Mouse (Mus musculus): Measurements from ENCODE around the gene Sorbs2. TPM values are rescaled to one million over a fixed set of nuclear protein-coding genes. Genes with fewer than 3 reads are reported as not detected.

The Sorbs2 gene
- total RNA-seq, 1 experiment, result 2.1 TPM

- in situ Hi-C loops (cut with MboI; ENCODE audit: low sequenced_read_pairs in 2 of 2, unreplicated experiment in 2 of 2), result no loop called here
- no peak overlapping the region for H3K27ac ChIP-seq (ENCODE audit: insufficient read depth, low read depth, low read length, poor library complexity, severe bottlenecking)
- H3K36me3 ChIP-seq (ENCODE audit: control insufficient read depth, insufficient read depth, low read length, poor library complexity, severe bottlenecking), result no peaks in the 10 kb centered on the region
- H3K4me1 ChIP-seq (ENCODE audit: control insufficient read depth in 2 of 2, insufficient read depth in 2 of 2, low read length in 2 of 2, poor library complexity in 1 of 2), result no peaks in the 10 kb centered on the region
- H3K9me3 ChIP-seq (ENCODE audit: control insufficient read depth, insufficient read depth, low read depth, low read length), result no peaks in the 10 kb centered on the region
- no peak for DNase-seq (ENCODE audit: low read depth, low spot score)
- no peak overlapping the region for H3K9ac ChIP-seq (ENCODE audit: insufficient read depth, low read depth, low read length, poor library complexity, severe bottlenecking)
- TF ChIP-seq HCFC1 (IDR thresholded peaks at IDR 0.05; ENCODE audit: borderline replicate concordance, insufficient read depth, low read length), result no peak
- no peak for TF ChIP-seq ZC3H11A (IDR thresholded peaks at IDR 0.05; ENCODE audit: borderline replicate concordance, low read depth, low read length)
- TF ChIP-seq CHD2 (IDR thresholded peaks at IDR 0.05; ENCODE audit: low read depth, low read length), result no peak
- TF ChIP-seq MAFK (IDR thresholded peaks at IDR 0.05; ENCODE audit: insufficient read depth, low read depth, low read length), result no peak
- TF ChIP-seq ZNF384 (IDR thresholded peaks at IDR 0.05; ENCODE audit: low read depth, low read length), result no peak
- no peak overlapping the region for H3K4me3 ChIP-seq (ENCODE audit: insufficient read depth in 1 of 2, low read depth in 1 of 2, low read length in 2 of 2, poor library complexity in 1 of 2, severe bottlenecking in 1 of 2)
Observed at GRCm38 (mm10) chr8:45712610-45713009, 205.0 kb downstream of the Sorbs2 start.

- Histone ChIP-seq H3K27ac (ENCODE audit: insufficient read depth, low read depth, low read length, poor library complexity, severe bottlenecking) (no peak overlapping the region), H3K4me1 (ENCODE audit: control insufficient read depth in 2 of 2, insufficient read depth in 2 of 2, low read length in 2 of 2, poor library complexity in 1 of 2) (no peaks in the 10 kb centered on the region), H3K9me3 (ENCODE audit: control insufficient read depth, insufficient read depth, low read depth, low read length) (no peaks in the 10 kb centered on the region), H3K4me3 (ENCODE audit: insufficient read depth in 1 of 2, low read depth in 1 of 2, low read length in 2 of 2, poor library complexity in 1 of 2, severe bottlenecking in 1 of 2) (no peak overlapping the region), H3K9ac (ENCODE audit: insufficient read depth, low read depth, low read length, poor library complexity, severe bottlenecking) (no peak overlapping the region), H3K36me3 (ENCODE audit: control insufficient read depth, insufficient read depth, low read length, poor library complexity, severe bottlenecking) (no peaks in the 10 kb centered on the region)
- DNase-seq (ENCODE audit: low read depth, low spot score), result no peak
- in situ Hi-C loops (cut with MboI; ENCODE audit: low sequenced_read_pairs in 2 of 2, unreplicated experiment in 2 of 2), result no loop called here
- no peak for TF ChIP-seq HCFC1 (IDR thresholded peaks at IDR 0.05; ENCODE audit: borderline replicate concordance, insufficient read depth, low read length)
- TF ChIP-seq MAFK (IDR thresholded peaks at IDR 0.05; ENCODE audit: insufficient read depth, low read depth, low read length), result no peak
- no peak for TF ChIP-seq ZC3H11A (IDR thresholded peaks at IDR 0.05; ENCODE audit: borderline replicate concordance, low read depth, low read length)
- no peak for TF ChIP-seq CHD2 (IDR thresholded peaks at IDR 0.05; ENCODE audit: low read depth, low read length)
- no peak for TF ChIP-seq ZNF384 (IDR thresholded peaks at IDR 0.05; ENCODE audit: low read depth, low read length)
Observed at GRCm38 (mm10) chr8:45714806-45715205, 207.2 kb downstream of the Sorbs2 start.

GRCm38 (mm10) chr8:45715330-45716027, 207.9 kb downstream of the Sorbs2 start:
- no peaks in the 10 kb centered on the region for H3K4me1 ChIP-seq (ENCODE audit: control insufficient read depth in 2 of 2, insufficient read depth in 2 of 2, low read length in 2 of 2, poor library complexity in 1 of 2)
- no peak overlapping the region for H3K4me3 ChIP-seq (ENCODE audit: insufficient read depth in 1 of 2, low read depth in 1 of 2, low read length in 2 of 2, poor library complexity in 1 of 2, severe bottlenecking in 1 of 2)
- no peak for TF ChIP-seq CHD2 (IDR thresholded peaks at IDR 0.05; ENCODE audit: low read depth, low read length)
- TF ChIP-seq MAFK (IDR thresholded peaks at IDR 0.05; ENCODE audit: insufficient read depth, low read depth, low read length), result no peak
- no peak for TF ChIP-seq ZC3H11A (IDR thresholded peaks at IDR 0.05; ENCODE audit: borderline replicate concordance, low read depth, low read length)
- TF ChIP-seq ZNF384 (IDR thresholded peaks at IDR 0.05; ENCODE audit: low read depth, low read length), result no peak
- TF ChIP-seq HCFC1 (IDR thresholded peaks at IDR 0.05; ENCODE audit: borderline replicate concordance, insufficient read depth, low read length), result no peak
- no peak overlapping the region for H3K9ac ChIP-seq (ENCODE audit: insufficient read depth, low read depth, low read length, poor library complexity, severe bottlenecking)
- DNase-seq (ENCODE audit: low read depth, low spot score), result no peak
- no peak overlapping the region for H3K27ac ChIP-seq (ENCODE audit: insufficient read depth, low read depth, low read length, poor library complexity, severe bottlenecking)
- H3K36me3 ChIP-seq (ENCODE audit: control insufficient read depth, insufficient read depth, low read length, poor library complexity, severe bottlenecking), result no peaks in the 10 kb centered on the region
- H3K9me3 ChIP-seq (ENCODE audit: control insufficient read depth, insufficient read depth, low read depth, low read length), result no peaks in the 10 kb centered on the region
- in situ Hi-C loops (cut with MboI; ENCODE audit: low sequenced_read_pairs in 2 of 2, unreplicated experiment in 2 of 2), result no loop called here

- H3K9ac ChIP-seq (ENCODE audit: insufficient read depth, low read depth, low read length, poor library complexity, severe bottlenecking), result no peak overlapping the region
- H3K4me3 ChIP-seq (ENCODE audit: insufficient read depth in 1 of 2, low read depth in 1 of 2, low read length in 2 of 2, poor library complexity in 1 of 2, severe bottlenecking in 1 of 2), result no peak overlapping the region
- no peak for TF ChIP-seq CHD2 (IDR thresholded peaks at IDR 0.05; ENCODE audit: low read depth, low read length)
- TF ChIP-seq ZC3H11A (IDR thresholded peaks at IDR 0.05; ENCODE audit: borderline replicate concordance, low read depth, low read length), result no peak
- TF ChIP-seq ZNF384 (IDR thresholded peaks at IDR 0.05; ENCODE audit: low read depth, low read length), result no peak
- no peak for TF ChIP-seq MAFK (IDR thresholded peaks at IDR 0.05; ENCODE audit: insufficient read depth, low read depth, low read length)
- TF ChIP-seq HCFC1 (IDR thresholded peaks at IDR 0.05; ENCODE audit: borderline replicate concordance, insufficient read depth, low read length), result no peak
- no peak overlapping the region for H3K27ac ChIP-seq (ENCODE audit: insufficient read depth, low read depth, low read length, poor library complexity, severe bottlenecking)
- no peaks in the 10 kb centered on the region for H3K9me3 ChIP-seq (ENCODE audit: control insufficient read depth, insufficient read depth, low read depth, low read length)
- H3K4me1 ChIP-seq (ENCODE audit: control insufficient read depth in 2 of 2, insufficient read depth in 2 of 2, low read length in 2 of 2, poor library complexity in 1 of 2), result no peaks in the 10 kb centered on the region
- in situ Hi-C loops (cut with MboI; ENCODE audit: low sequenced_read_pairs in 2 of 2, unreplicated experiment in 2 of 2), result no loop called here
- H3K36me3 ChIP-seq (ENCODE audit: control insufficient read depth, insufficient read depth, low read length, poor library complexity, severe bottlenecking), result no peaks in the 10 kb centered on the region
- no peak for DNase-seq (ENCODE audit: low read depth, low spot score)
Observed at GRCm38 (mm10) chr8:45719776-45720175, 212.2 kb downstream of the Sorbs2 start.

All from ES-E14 (cell line).